Mouse (Mus musculus) midbrain, embryonic 11.5 days (tissue): ENCODE results near the gene Ccdc169. TPM values are rescaled to one million over a fixed set of nuclear protein-coding genes. Genes with fewer than 3 reads are reported as not detected.

ENCODE experiments used
- ATAC-seq: fragments of 200-750 bp; cut with Nextera tagmentation; 2 replicates; pipeline ENCODE4 v1.8.0; 2017; ENCODE audit warnings: moderate TSS enrichment, moderate library complexity; ENCODE audit not compliant: low FRiP score
- DNase-seq: peaks from one replicate; pipeline ENCODE4 v3.0.0; 2015; ENCODE audit warnings: low spot score; ENCODE audit errors: missing footprints
- H3K27ac ChIP-seq: fragments of 300-500 bp; sonication (generic); 2 replicates; pipeline ENCODE4 v1.5.1; 2014; ENCODE audit warnings: low read depth, low read length
- H3K27me3 ChIP-seq: fragments of 300-500 bp; sonication (generic); 2 replicates; pipeline ENCODE4 v1.6.1; 2014; ENCODE audit warnings: mild to moderate bottlenecking, low read length, moderate library complexity, mixed read lengths; ENCODE audit not compliant: control insufficient read depth, insufficient read depth
- H3K36me3 ChIP-seq: fragments of 300-500 bp; sonication (generic); 2 replicates; pipeline ENCODE4 v1.6.1; 2014; ENCODE audit warnings: mild to moderate bottlenecking, low read length, moderate library complexity, mixed read lengths; ENCODE audit not compliant: control insufficient read depth, insufficient read depth
- H3K4me1 ChIP-seq: fragments of 300-500 bp; sonication (generic); 2 replicates; pipeline ENCODE4 v1.6.1; 2014; ENCODE audit warnings: low read length; ENCODE audit not compliant: control insufficient read depth, insufficient read depth
- H3K4me2 ChIP-seq: fragments of 300-500 bp; sonication (generic); 2 replicates; pipeline ENCODE4 v1.6.1; 2014; ENCODE audit warnings: mild to moderate bottlenecking, moderate library complexity
- H3K4me3 ChIP-seq: fragments of 300-500 bp; sonication (generic); 2 replicates; pipeline ENCODE4 v1.5.1; 2014; ENCODE audit warnings: low read depth, low read length
- H3K9ac ChIP-seq: fragments of 300-500 bp; sonication (generic); 2 replicates; pipeline ENCODE4 v1.6.1; 2014; ENCODE audit warnings: low read length
- H3K9me3 ChIP-seq: fragments of 300-500 bp; sonication (generic); 2 replicates; pipeline ENCODE4 v1.6.1; 2016; ENCODE audit warnings: low read length; ENCODE audit not compliant: control insufficient read depth
- WGBS: fragments of 180-500 bp; shearing (Covaris S2); extraction: QIAGEN DNeasy Blood & Tissue Kit; methylation state at CpG from one replicate; pipeline ENCODE4 v1.1.7; 2014; 5-methylcytosine and 5-hydroxymethylcytosine counted together
- polyA plus RNA-seq: library from polyadenylated mRNA; unstranded; fragments of >200 nt; fragmentation: Nextera tagmentation; extraction: Ambion mirVana; gene quantifications from 2 replicates; pipeline ENCODE4 v1.2.1, GENCODE M21; 2014

Gene Ccdc169
- polyA plus RNA-seq, 1 experiment from 2014 or later: not detected

GRCm38 (mm10) chr3:55114313-55115065 lies 22.6 kb upstream of the Ccdc169 start:
- no peak for ATAC-seq
- whole genome bisulfite sequencing: 78% methylated on average over 7 of the region's 7 CpGs

GRCm38 (mm10) chr3:55115071-55115470 lies 22.1 kb upstream of the Ccdc169 start:
- Histone ChIP-seq H3K9me3 (no peaks in the 10 kb centered on the region), H3K4me3 (no peak overlapping the region), H3K27ac (no peak overlapping the region), H3K9ac (no peak overlapping the region), H3K36me3 (peaks cover 24% of the 10 kb centered on the region), H3K4me1 (peaks cover 12% of the 10 kb centered on the region; the same call in 1 of the 2 replicates), H3K27me3 (no peaks in the 10 kb centered on the region), H3K4me2 (no peak overlapping the region)
- ATAC-seq (no peak), DNase-seq (peak; percentile 69)
- 67% methylated on average over 1 of the region's 1 CpGs for WGBS

More at GRCm38 (mm10) chr3:55114313-55115065, 22.6 kb upstream of the Ccdc169 start:
- DNase-seq: peak; percentile 80
- Histone ChIP-seq H3K4me1 (peaks cover 12% of the 10 kb centered on the region; the same call in 1 of the 2 replicates), H3K9ac (no peak overlapping the region), H3K27ac (no peak overlapping the region), H3K4me2 (no peak overlapping the region), H3K9me3 (no peaks in the 10 kb centered on the region), H3K27me3 (no peaks in the 10 kb centered on the region), H3K4me3 (no peak overlapping the region), H3K36me3 (peaks cover 24% of the 10 kb centered on the region)

- 93% methylated on average over 8 of the region's 8 CpGs for WGBS
Observed at GRCm38 (mm10) chr3:55115989-55116388, 21.1 kb upstream of the Ccdc169 start.

GRCm38 (mm10) chr3:55119275-55119898 lies 17.8 kb upstream of the Ccdc169 start:
- no peak overlapping the region for H3K9ac ChIP-seq
- H3K36me3 ChIP-seq: peaks cover 27% of the 10 kb centered on the region
- no peak overlapping the region for H3K27ac ChIP-seq
- H3K4me1 ChIP-seq: peaks cover 2% of the 10 kb centered on the region; the same call in 1 of the 2 replicates
- H3K27me3 ChIP-seq: no peaks in the 10 kb centered on the region
- ATAC-seq: no peak
- no peak overlapping the region for H3K4me2 ChIP-seq
- no peak overlapping the region for H3K4me3 ChIP-seq
- H3K9me3 ChIP-seq: no peaks in the 10 kb centered on the region
- DNase-seq: no peak
- 95% methylated on average over 6 of the region's 6 CpGs for WGBS

More at GRCm38 (mm10) chr3:55115989-55116388, 21.1 kb upstream of the Ccdc169 start:
- Histone ChIP-seq H3K27me3 (no peaks in the 10 kb centered on the region), H3K36me3 (peaks cover 24% of the 10 kb centered on the region), H3K4me2 (no peak overlapping the region), H3K4me1 (peaks cover 12% of the 10 kb centered on the region; the same call in 1 of the 2 replicates), H3K9ac (no peak overlapping the region), H3K9me3 (no peaks in the 10 kb centered on the region), H3K4me3 (no peak overlapping the region), H3K27ac (no peak overlapping the region)
- no peak for ATAC-seq
- DNase-seq: no peak

- H3K4me3 ChIP-seq: no peak overlapping the region
- peaks cover 24% of the 10 kb centered on the region for H3K36me3 ChIP-seq
- no peak overlapping the region for H3K9ac ChIP-seq
- no peak for ATAC-seq
- WGBS: 90% methylated on average over 3 of the region's 3 CpGs
- no peaks in the 10 kb centered on the region for H3K27me3 ChIP-seq
- no peaks in the 10 kb centered on the region for H3K4me1 ChIP-seq
- no peak overlapping the region for H3K27ac ChIP-seq
- H3K4me2 ChIP-seq: no peak overlapping the region
- DNase-seq: no peak
- no peaks in the 10 kb centered on the region for H3K9me3 ChIP-seq
Observed at GRCm38 (mm10) chr3:55122336-55122870, 14.7 kb upstream of the Ccdc169 start.

GRCm38 (mm10) chr3:55123064-55123463 lies 14.1 kb upstream of the Ccdc169 start:
- Histone ChIP-seq H3K9me3 (no peaks in the 10 kb centered on the region), H3K4me2 (no peak overlapping the region), H3K27me3 (no peaks in the 10 kb centered on the region), H3K27ac (no peak overlapping the region), H3K9ac (no peak overlapping the region), H3K4me1 (no peaks in the 10 kb centered on the region), H3K4me3 (no peak overlapping the region), H3K36me3 (peaks cover 24% of the 10 kb centered on the region; the same call in 1 of the 2 replicates)
- 97% methylated on average over 4 of the region's 4 CpGs for WGBS
- no peak for DNase-seq
- no peak for ATAC-seq

- Histone ChIP-seq H3K27me3 (no peaks in the 10 kb centered on the region), H3K4me2 (no peak overlapping the region), H3K27ac (no peak overlapping the region), H3K9me3 (no peaks in the 10 kb centered on the region), H3K36me3 (peaks cover 23% of the 10 kb centered on the region), H3K9ac (no peak overlapping the region), H3K4me3 (no peak overlapping the region), H3K4me1 (no peaks in the 10 kb centered on the region)
- WGBS: 93% methylated on average over 4 of the region's 4 CpGs
- ATAC-seq (no peak), DNase-seq (no peak)
Observed at GRCm38 (mm10) chr3:55129181-55129692, 7.9 kb upstream of the Ccdc169 start.

- H3K27me3 ChIP-seq: no peaks in the 10 kb centered on the region
- no peak overlapping the region for H3K27ac ChIP-seq
- H3K9me3 ChIP-seq: no peaks in the 10 kb centered on the region
- 93% methylated on average over 6 of the region's 6 CpGs for WGBS
- peaks cover 23% of the 10 kb centered on the region for H3K36me3 ChIP-seq
- DNase-seq: no peak
- H3K4me1 ChIP-seq: no peaks in the 10 kb centered on the region
- no peak overlapping the region for H3K9ac ChIP-seq
- H3K4me2 ChIP-seq: no peak overlapping the region
- H3K4me3 ChIP-seq: no peak overlapping the region
- no peak for ATAC-seq
Observed at GRCm38 (mm10) chr3:55131576-55132233, 5.4 kb upstream of the Ccdc169 start.
